Mouse (Mus musculus) spleen, adult 2 months (tissue): ENCODE measurements around the gene Zfp184. TPM values are rescaled to one million over a fixed set of nuclear protein-coding genes. Genes with fewer than 3 reads are reported as not detected.
A peak's percentile ranks its signal among the peaks of the same experiment; 100 is the strongest.

ENCODE experiments used
- DNase-seq, 2 experiments: peaks; one replicate each; pipeline versions ENCODE4 v3.0.0 to v3.0.0-alpha.2; 2012 to 2021; ENCODE audit warnings: low spot score in 2 of 2, low read depth in 1 of 2
- H3K27ac ChIP-seq: fragments of 200-500 bp; 2 replicates; pipeline ENCODE4 v1.5.1; 2012; ENCODE audit warnings: low read length, inconsistent platforms; ENCODE audit not compliant: insufficient read depth
- H3K27me3 ChIP-seq: fragments of 200-500 bp; 2 replicates; pipeline ENCODE4 v1.6.1; 2012; ENCODE audit warnings: mild to moderate bottlenecking, moderate library complexity, low read length, inconsistent platforms; ENCODE audit not compliant: control insufficient read depth, insufficient read depth
- H3K36me3 ChIP-seq: fragments of 200-500 bp; 2 replicates; pipeline ENCODE4 v1.6.1; 2012; ENCODE audit warnings: mild to moderate bottlenecking, low read length, inconsistent platforms; ENCODE audit not compliant: control insufficient read depth, insufficient read depth
- H3K4me1 ChIP-seq: fragments of 200-500 bp; 2 replicates; pipeline ENCODE4 v1.6.1; 2011; ENCODE audit warnings: inconsistent platforms; ENCODE audit not compliant: control insufficient read depth, insufficient read depth, insufficient read length
- H3K4me3 ChIP-seq: fragments of 200-500 bp; 2 replicates; pipeline ENCODE4 v1.5.1; 2011; ENCODE audit warnings: mild to moderate bottlenecking, inconsistent platforms; ENCODE audit not compliant: insufficient read depth, insufficient read length; ENCODE audit errors: extremely low read depth
- CTCF ChIP-seq: fragments of 200-500 bp; IDR thresholded peaks from 2 replicates; pipeline ENCODE4 v1.5.1; 2011; ENCODE audit warnings: mild to moderate bottlenecking, inconsistent platforms; ENCODE audit not compliant: insufficient read depth, insufficient read length, insufficient replicate concordance; ENCODE audit errors: extremely low read depth
- POLR2A ChIP-seq: fragments of 200-500 bp; IDR thresholded peaks from 2 replicates; pipeline ENCODE4 v1.6.1; 2011; ENCODE audit warnings: low read depth, low read length, inconsistent platforms
- WGBS: fragments of 180-500 bp; shearing (Covaris S2); methylation state at CpG from one replicate; pipeline ENCODE4 v1.1.7; 2018; 5-methylcytosine and 5-hydroxymethylcytosine counted together
- polyA plus RNA-seq: library from polyadenylated mRNA; depleted of rRNA; stranded (reverse); fragments of >200 nt; gene quantifications from 2 replicates; pipeline ENCODE4 v1.2.3, GENCODE M21; 2012

Gene Zfp184
- polyA plus RNA-seq, 1 experiment, result 0.05 TPM

DNA sequence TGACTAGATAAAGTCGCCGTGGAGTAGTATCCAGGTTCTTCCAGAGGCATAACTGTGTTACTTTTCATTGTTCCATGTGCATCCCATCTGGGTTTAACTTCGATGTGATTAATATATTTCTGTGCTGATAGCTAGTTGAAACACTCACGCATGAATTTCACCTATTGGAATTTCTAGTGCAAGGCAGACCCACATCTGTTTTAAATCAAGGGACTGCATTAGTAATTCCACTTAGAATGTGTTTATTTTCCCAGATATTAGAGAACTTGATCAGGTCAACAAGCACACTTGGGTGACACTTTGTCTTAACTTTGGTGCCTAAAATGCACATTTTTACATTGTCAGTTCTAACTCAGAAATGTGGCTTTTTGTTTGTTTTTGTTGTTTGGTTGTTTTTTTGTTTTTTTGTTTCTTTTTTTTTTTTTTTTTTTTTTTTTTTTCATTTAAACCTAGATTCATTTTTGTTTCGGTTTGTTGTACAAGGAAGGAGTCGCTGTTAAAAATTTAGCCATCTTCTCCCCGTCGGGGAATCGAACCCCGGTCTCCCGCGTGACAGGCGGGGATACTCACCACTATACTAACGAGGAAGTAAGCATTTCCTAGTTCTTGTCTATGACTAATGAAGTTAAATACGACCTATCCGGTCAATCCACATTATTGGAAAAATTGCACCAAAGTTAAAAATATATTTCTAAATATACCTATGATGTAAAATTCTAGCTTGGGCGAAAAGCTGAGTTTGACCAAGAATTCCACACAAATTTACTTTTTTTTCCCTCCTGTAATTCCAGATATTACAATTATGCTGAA is 9.7 kb upstream of the Zfp184 start:
- no peak for TF ChIP-seq POLR2A
- no peak for TF ChIP-seq CTCF
- Histone ChIP-seq H3K4me1 (peaks cover 2% of the 10 kb centered on the region; the same call in 1 of the 2 replicates), H3K36me3 (no peaks in the 10 kb centered on the region), H3K4me3 (no peak overlapping the region), H3K27ac (no peak overlapping the region), H3K27me3 (no peaks in the 10 kb centered on the region)
- DNase-seq, result peak in 1 of 2 experiments; percentile 56
- WGBS, result 27% methylated on average over 17 of the region's 17 CpGs

DNA sequence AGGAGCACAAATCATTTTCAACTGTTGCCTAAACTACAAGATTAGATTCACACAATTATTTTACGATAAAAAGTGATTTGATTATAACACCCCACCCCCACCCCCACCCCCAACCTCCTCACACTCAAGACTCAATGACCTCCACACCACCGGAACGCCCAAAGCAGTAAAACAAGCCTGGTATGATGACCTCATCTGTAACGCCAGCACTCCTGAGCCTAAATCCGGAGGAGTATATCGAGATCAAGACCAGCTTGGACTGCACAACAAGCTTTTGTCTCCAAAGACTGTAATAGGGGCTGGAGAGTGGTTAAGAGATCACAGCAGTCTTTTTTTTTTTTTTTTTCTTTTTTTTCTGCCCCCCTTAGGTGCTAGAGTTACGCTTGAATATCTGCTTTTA is 9.1 kb upstream of the Zfp184 start:
- TF ChIP-seq POLR2A, result no peak
- TF ChIP-seq CTCF, result no peak
- no peaks in the 10 kb centered on the region for H3K27me3 ChIP-seq
- 40% methylated on average over 7 of the region's 7 CpGs for WGBS
- DNase-seq, result no peak
- peaks cover 2% of the 10 kb centered on the region; the same call in 1 of the 2 replicates for H3K4me1 ChIP-seq
- no peak overlapping the region for H3K27ac ChIP-seq
- no peak overlapping the region for H3K4me3 ChIP-seq
- H3K36me3 ChIP-seq, result no peaks in the 10 kb centered on the region

DNA sequence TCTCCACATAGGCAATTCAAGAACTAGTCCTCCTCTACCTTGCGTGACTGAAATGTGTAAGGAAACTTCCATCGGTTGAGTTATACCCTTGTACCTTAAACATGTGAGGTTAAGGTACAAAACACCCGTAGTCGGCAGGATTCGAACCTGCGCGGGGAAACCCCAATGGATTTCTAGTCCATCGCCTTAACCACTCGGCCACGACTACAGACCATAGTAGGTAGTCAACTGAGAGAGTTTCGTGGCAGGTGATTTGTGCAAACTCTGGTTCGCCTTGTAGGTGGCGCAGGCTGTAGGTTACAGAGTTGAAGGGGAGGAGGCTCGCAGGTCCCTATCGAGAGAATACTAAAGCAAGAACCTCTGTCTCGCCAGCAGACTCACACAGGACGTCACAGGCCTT is 7.9 kb upstream of the Zfp184 start:
- DNase-seq, result peak in 1 of 2 experiments; percentile 66
- Histone ChIP-seq H3K4me1 (peaks cover 2% of the 10 kb centered on the region; the same call in 1 of the 2 replicates), H3K36me3 (no peaks in the 10 kb centered on the region), H3K27ac (no peak overlapping the region), H3K27me3 (no peaks in the 10 kb centered on the region), H3K4me3 (0 out of 2 replicates have a peak overlapping the region, but pooled peaks have one; percentile 1)
- WGBS, result 29% methylated on average over 17 of the region's 17 CpGs
- no peak for TF ChIP-seq POLR2A
- no peak for TF ChIP-seq CTCF

DNA sequence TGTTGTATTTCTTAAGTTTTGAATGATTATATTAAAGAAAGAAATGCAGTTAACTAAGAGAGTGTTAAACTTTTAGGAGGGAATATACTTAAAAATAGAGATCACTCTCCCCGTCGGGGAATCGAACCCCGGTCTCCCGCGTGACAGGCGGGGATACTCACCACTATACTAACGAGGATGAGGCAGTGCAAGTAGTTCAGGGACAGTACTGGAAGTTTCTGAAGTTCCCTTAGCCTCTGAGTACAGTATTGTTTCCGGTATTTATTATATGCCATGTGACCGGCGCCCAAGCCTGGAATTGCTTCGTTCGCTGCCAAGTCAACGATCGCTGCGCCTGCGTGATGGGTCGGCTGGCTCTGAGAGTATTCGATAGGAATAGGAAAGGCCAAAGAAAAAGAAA is 4.7 kb upstream of the Zfp184 start:
- TF ChIP-seq CTCF, result no peak
- no peak for TF ChIP-seq POLR2A
- WGBS, result under 1% methylated on average over 19 of the region's 19 CpGs
- peak; percentile 79 to 83 for DNase-seq
- no peaks in the 10 kb centered on the region; the same call in 1 of the 2 replicates for H3K27me3 ChIP-seq
- H3K36me3 ChIP-seq, result no peaks in the 10 kb centered on the region
- H3K27ac ChIP-seq, result no peak overlapping the region; the same call in 1 of the 2 replicates
- peak overlapping the region; percentile 67 for H3K4me3 ChIP-seq
- peaks cover 4% of the 10 kb centered on the region; the same call in 1 of the 2 replicates for H3K4me1 ChIP-seq

DNA sequence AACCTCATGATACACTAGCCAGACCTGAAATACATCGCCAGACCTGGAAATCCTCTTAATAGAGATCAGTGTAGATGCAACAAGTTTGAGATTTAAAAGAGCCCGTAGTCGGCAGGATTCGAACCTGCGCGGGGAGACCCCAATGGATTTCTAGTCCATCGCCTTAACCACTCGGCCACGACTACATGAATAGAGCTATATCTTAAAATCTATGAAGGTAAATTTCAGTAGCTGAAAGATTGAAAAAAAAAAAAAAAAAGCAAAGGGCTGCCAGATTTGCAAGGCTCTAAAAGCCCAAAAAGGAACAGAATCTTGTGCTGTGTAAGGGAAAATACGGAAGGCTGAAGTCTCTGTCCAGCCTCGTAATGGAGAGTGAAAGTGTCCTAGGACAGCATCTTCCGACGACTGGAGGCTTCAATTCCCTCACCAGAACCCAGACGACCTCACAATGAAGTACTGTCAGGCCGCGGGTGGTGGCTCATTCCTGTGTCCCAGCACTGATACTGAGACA is 4.0 kb upstream of the Zfp184 start:
- TF ChIP-seq CTCF (no peak), POLR2A (no peak)
- Histone ChIP-seq H3K4me1 (peaks cover 3% of the 10 kb centered on the region; the same call in 1 of the 2 replicates), H3K36me3 (no peaks in the 10 kb centered on the region), H3K27me3 (no peaks in the 10 kb centered on the region; the same call in 1 of the 2 replicates), H3K27ac (no peak overlapping the region), H3K4me3 (peak overlapping the region; percentile 67)
- peak; percentile 56 to 71 for DNase-seq
- WGBS, result 1% methylated on average over 16 of the region's 16 CpGs

DNA sequence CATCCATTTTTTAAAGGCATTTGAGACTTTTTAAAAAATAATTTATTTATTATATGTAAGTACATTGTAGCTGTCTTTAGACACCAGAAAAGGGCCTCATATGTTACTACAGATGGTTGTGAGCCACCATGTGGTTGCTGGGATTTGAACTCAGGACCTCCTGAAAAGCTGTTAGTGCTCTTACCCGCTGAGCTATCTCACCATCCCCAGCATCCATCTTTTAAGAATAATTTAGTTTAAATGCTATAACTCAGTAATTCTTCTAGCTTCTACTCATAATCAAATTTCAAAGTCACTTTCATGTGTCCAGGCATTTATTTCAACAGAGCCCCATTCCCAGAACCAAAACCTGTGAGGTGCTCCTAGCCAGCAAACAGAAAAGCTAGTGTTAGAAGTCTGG is 1.2 kb upstream of the Zfp184 start:
- WGBS, result 83% methylated on average over 1 of the region's 1 CpGs

More for the DNA sequence above, 1.2 kb upstream of the Zfp184 start:
- DNase-seq, result no peak
- Histone ChIP-seq H3K36me3 (no peaks in the 10 kb centered on the region), H3K27ac (no peak overlapping the region), H3K4me3 (no peak overlapping the region), H3K27me3 (no peaks in the 10 kb centered on the region; the same call in 1 of the 2 replicates), H3K4me1 (peaks cover 3% of the 10 kb centered on the region; the same call in 1 of the 2 replicates)
- no peak for TF ChIP-seq CTCF
- TF ChIP-seq POLR2A, result no peak
